Mouse (Mus musculus): ENCODE data around the gene Tsen34.

DNA sequence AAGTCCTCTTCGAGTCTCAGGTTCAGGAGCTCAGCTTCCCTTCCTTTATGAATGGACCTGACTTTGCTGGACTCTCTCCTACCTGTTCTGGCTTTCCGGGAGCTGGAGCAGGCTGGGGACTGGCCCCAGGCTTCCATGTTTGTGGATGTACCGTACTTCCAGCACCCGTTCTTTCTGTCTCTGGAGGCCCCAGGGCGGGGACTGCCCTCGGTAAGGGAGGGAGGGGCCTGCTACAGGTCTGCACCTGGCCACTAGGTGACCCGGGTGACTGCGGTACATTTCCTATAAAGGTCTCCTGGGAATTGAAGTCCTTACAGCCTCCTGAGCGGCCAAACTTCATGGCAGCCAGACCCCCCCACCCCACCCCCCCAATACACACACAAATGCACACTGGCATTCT lies 15.3 kb upstream of the Tsen34 start, which contains the start of gene Tmc4:
- no peak for TF ChIP-seq CTCF (IDR thresholded peaks at IDR 0.05; ENCODE audit: low read depth)
- no peak for TF ChIP-seq EP300 (IDR thresholded peaks at IDR 0.05; ENCODE audit: low read depth)
